Mouse (Mus musculus) cerebellum, adult 18-20 months (tissue): ENCODE results near the gene Gm765.

Experiments
- DNase-seq, 2 experiments: peaks; one replicate each; pipeline ENCODE4 v3.0.0; 2021

Gene Gm765

DNA sequence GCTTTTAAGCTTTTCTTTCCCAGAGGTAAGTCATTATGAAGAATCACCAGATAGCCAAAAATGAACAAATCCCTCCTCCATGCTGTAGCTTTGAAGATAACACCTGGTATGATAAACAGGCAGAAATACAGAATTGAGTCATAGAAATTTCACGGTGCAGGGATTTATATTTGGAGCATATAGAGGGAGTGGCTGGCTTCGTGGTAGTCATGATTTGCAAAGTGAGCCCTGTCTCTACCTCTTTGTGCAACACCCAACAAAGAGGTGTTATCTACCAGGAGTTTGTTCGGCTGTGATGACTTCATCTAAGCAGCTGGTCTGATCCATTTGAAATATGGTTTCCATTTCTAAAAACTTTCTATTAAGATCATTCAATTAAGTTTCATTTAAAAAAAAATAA is 130.3 kb downstream of the Gm765 start:
- no peak for DNase-seq

GRCm38 (mm10) chr6:98210237-98210636 is 132.3 kb downstream of the Gm765 start:
- no peak for DNase-seq

DNA sequence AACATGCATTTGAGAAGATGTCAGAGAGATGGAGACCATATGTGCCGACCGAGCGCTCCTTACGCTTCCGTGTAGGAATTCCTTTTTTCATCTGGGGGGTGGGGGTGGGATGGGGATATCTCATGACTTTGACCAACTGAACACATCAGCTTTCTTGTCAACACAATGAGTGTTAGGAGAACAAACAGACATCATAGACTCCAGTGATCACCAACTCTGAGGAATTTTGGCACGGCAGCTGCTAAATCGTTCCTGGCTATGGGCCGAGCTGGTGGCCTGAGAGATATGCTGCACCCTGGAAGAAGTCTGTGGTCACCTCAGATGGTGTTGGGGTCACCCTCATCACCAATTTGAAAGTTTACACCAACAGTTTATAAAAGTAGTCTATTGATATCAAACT is 134.5 kb downstream of the Gm765 start:
- DNase-seq: no peak

GRCm38 (mm10) chr6:98198706-98199105 is 143.8 kb downstream of the Gm765 start:
- DNase-seq: no peak

DNA sequence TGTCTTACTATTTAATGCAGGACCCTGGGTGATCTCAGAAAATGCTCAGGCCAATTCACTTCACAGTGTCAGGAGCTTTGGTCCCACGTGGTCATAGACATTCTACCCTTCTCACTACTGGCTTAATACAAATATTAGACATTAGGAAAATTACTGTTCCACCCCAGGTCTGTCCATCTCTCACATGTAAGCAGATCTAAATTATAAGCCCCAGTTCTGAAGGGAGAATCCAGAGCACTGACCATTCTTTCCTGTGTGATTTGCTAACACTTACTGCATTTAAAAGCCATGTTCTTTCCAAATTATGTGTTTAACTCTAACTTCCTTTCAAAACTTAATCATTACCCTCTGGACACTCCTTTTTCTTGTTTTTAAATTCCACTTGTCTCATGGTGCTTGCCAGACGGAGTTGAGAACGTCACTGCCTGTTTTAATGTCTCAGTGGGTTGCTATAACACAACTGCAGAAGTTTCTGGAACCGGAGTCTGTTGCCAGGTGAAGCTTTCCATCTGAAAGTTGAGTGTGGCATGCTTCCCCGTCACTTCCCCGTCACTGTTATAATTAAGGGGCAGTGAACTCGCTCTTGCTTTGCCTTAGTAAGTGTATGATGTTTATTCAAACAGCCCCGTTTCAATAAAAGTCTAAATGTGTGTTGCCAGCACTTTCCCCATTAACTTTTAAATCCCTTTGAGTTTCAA is 151.7 kb downstream of the Gm765 start:
- no peak for DNase-seq
